Mouse (Mus musculus) heart, postnatal 0 days (tissue): ENCODE results near the gene Hspa4.

Experiments used
- CTCF ChIP-seq: IDR thresholded peaks from 2 replicates; pipeline ENCODE4 v1.5.1; 2016; ENCODE audit warnings: antibody characterized with exemption, control low read depth, low read depth
- EP300 ChIP-seq: IDR thresholded peaks from 2 replicates; pipeline ENCODE4 v1.6.1; 2016; ENCODE audit warnings: antibody characterized with exemption, low read depth

GRCm38 (mm10) chr11:53332076-53332680 lies 31.9 kb upstream of the Hspa4 start:
- TF ChIP-seq CTCF (no peak), EP300 (no peak)
